Comparison of ENCODE assay signal across 9 mouse cellular contexts in genomic region chr7:141525580-141525925, GRCm38 (mm10). TPM values are rescaled to one million over a fixed set of nuclear protein-coding genes. Genes with fewer than 3 reads are reported as not detected.
A peak's percentile ranks its signal among the peaks of the same experiment; 100 is the strongest.
DNase-seq lines count a peak whose midpoint lies in the region; ATAC-seq and TF ChIP-seq lines count a peak whose summit lies in the region.
"Had no signal": no experiment of that assay in that cellular context is flagged by ENCODE, and none has a peak within 500 bp of the region (broad histone marks: within the 10 kb centered on the region; RNA-seq: fewer than 3 reads in every experiment).

No protein-coding gene starts in this region.

- no peak overlapping the region for H3K9ac ChIP-seq in lung, embryonic 16.5 days (ENCODE audit: low read length)
- no peak overlapping the region for H3K9ac ChIP-seq in hindbrain, embryonic 15.5 days
- H3K9ac ChIP-seq: lung, embryonic 15.5 days had no signal

- WGBS in lung, embryonic 16.5 days = 75% methylated on average over 4 of the region's 4 CpGs
- 87% methylated on average over 4 of the region's 4 CpGs for WGBS in hindbrain, embryonic 15.5 days
- WGBS in olfactory bulb, adult 2 months = 33% methylated on average over 4 of the region's 4 CpGs

- TF ChIP-seq CTCF in olfactory bulb, adult 2 months (IDR thresholded peaks at IDR 0.05; ENCODE audit: insufficient read depth, low read depth, low read length) = no peak

- TF ChIP-seq POLR2A in olfactory bulb, adult 2 months (IDR thresholded peaks at IDR 0.05; ENCODE audit: insufficient read depth, low read depth, low read length) = no peak

- H3K36me3 ChIP-seq in lung, embryonic 16.5 days (ENCODE audit: control insufficient read depth, insufficient read depth, low read length) = 0 out of 2 replicates have a peak, but pooled peaks cover 3% of the 10 kb centered on the region
- H3K36me3 ChIP-seq in hindbrain, embryonic 15.5 days = peaks cover 22% of the 10 kb centered on the region

- no peaks in the 10 kb centered on the region for H3K4me1 ChIP-seq in lung, embryonic 16.5 days (replicated peaks; ENCODE audit: control insufficient read depth, insufficient read depth, low read length)
- H3K4me1 ChIP-seq in hindbrain, embryonic 15.5 days (replicated peaks) = no peaks in the 10 kb centered on the region
- peaks cover 13% of the 10 kb centered on the region for H3K4me1 ChIP-seq in olfactory bulb, adult 2 months (ENCODE audit: control insufficient read depth, insufficient read depth, low read length)
- H3K4me1 ChIP-seq: lung, embryonic 15.5 days had no signal

- no peaks in the 10 kb centered on the region for H3K27me3 ChIP-seq in lung, embryonic 16.5 days (ENCODE audit: control insufficient read depth, insufficient read depth, low read depth, low read length)
- no peaks in the 10 kb centered on the region for H3K27me3 ChIP-seq in hindbrain, embryonic 15.5 days
- H3K27me3 ChIP-seq: lung, embryonic 15.5 days had no signal

- H3K27ac ChIP-seq in lung, embryonic 16.5 days (ENCODE audit: low read length) = no peak overlapping the region
- H3K27ac ChIP-seq in hindbrain, embryonic 15.5 days (replicated peaks) = no peak overlapping the region
- H3K27ac ChIP-seq in olfactory bulb, adult 2 months (ENCODE audit: insufficient read depth, low read depth, low read length) = peak overlapping the region; percentile 64
- H3K27ac ChIP-seq: lung, embryonic 15.5 days had no signal

- no peak overlapping the region for H3K4me2 ChIP-seq in lung, embryonic 16.5 days (ENCODE audit: low read depth, low read length)
- no peak overlapping the region for H3K4me2 ChIP-seq in hindbrain, embryonic 15.5 days
- H3K4me2 ChIP-seq: lung, embryonic 15.5 days had no signal

- no peak overlapping the region for H3K4me3 ChIP-seq in lung, embryonic 16.5 days (ENCODE audit: low read length)
- H3K4me3 ChIP-seq in hindbrain, embryonic 15.5 days = no peak overlapping the region
- H3K4me3 ChIP-seq in olfactory bulb, adult 2 months (ENCODE audit: insufficient read depth, low read depth, low read length) = no peak overlapping the region
- H3K4me3 ChIP-seq: erythroblast, embryonic 14.5 days; lung, embryonic 15.5 days had no signal

- DNase-seq in frontal cortex, adult 2 months (ENCODE audit: extremely low spot score in 1 of 2, low spot score in 1 of 2) = no peak
- no peak for DNase-seq in lung, postnatal 36 days
- DNase-seq in T-cell, adult 2 months (ENCODE audit: low spot score) = no peak

- peak; percentile 25; the same call in 1 of the 2 replicates for ATAC-seq in frontal cortex, adult (ENCODE audit: low TSS enrichment)
- 0 out of 2 replicates have a peak, but pooled peaks have one; percentile 12 for ATAC-seq in lung, embryonic 16.5 days (ENCODE audit: low read depth)
- ATAC-seq in hindbrain, embryonic 15.5 days (ENCODE audit: low FRiP score, low read depth) = peak; percentile 43; the same call in 1 of the 2 replicates

- H3K9me3 ChIP-seq in lung, embryonic 16.5 days (ENCODE audit: control insufficient read depth, low read length) = no peaks in the 10 kb centered on the region
- no peaks in the 10 kb centered on the region for H3K9me3 ChIP-seq in hindbrain, embryonic 15.5 days
- H3K9me3 ChIP-seq: lung, embryonic 15.5 days had no signal

RNA-seq across cellular contexts. Expression of gene Chid1, which starts 14.1 kb away (rescaled TPM):
- 35.8 and 46.7 TPM in 2 replicates for polyA plus RNA-seq in frontal cortex, adult 2 months (2012; rRNA removed)
- polyA plus RNA-seq in lung, embryonic 16.5 days (2015; fragmentation: Nextera tagmentation; extraction: Ambion mirVana) = 41.8 and 41.9 TPM in 2 replicates
- 48.2 and 49.0 TPM in 2 replicates for polyA plus RNA-seq in hindbrain, embryonic 15.5 days (2015; fragmentation: Nextera tagmentation; extraction: Ambion mirVana)
- polyA plus RNA-seq in olfactory bulb, adult 2 months (2012; ENCODE audit: insufficient read depth, insufficient read length, low replicate concordance, missing spikeins) = not detected in 2 replicates

RNA-seq across cellular contexts. Expression of gene Ap2a2, which starts 36.4 kb away (rescaled TPM):
- polyA plus RNA-seq in frontal cortex, adult 2 months (2012; rRNA removed) = 94.5 and 96.8 TPM in 2 replicates
- polyA plus RNA-seq in lung, embryonic 16.5 days (2015; fragmentation: Nextera tagmentation; extraction: Ambion mirVana) = 68.3 and 69.1 TPM in 2 replicates
- polyA plus RNA-seq in hindbrain, embryonic 15.5 days (2015; fragmentation: Nextera tagmentation; extraction: Ambion mirVana) = 116 and 125 TPM in 2 replicates
- polyA plus RNA-seq in olfactory bulb, adult 2 months (2012; ENCODE audit: insufficient read depth, insufficient read length, low replicate concordance, missing spikeins) = not detected in 2 replicates

RNA-seq across cellular contexts. Expression of gene Tspan4, which starts 50.5 kb away (rescaled TPM):
- 38.7 and 40.9 TPM in 2 replicates for polyA plus RNA-seq in frontal cortex, adult 2 months (2012; rRNA removed)
- polyA plus RNA-seq in lung, embryonic 16.5 days (2015; fragmentation: Nextera tagmentation; extraction: Ambion mirVana) = 88.3 and 91.2 TPM in 2 replicates
- 63.2 and 66.7 TPM in 2 replicates for polyA plus RNA-seq in hindbrain, embryonic 15.5 days (2015; fragmentation: Nextera tagmentation; extraction: Ambion mirVana)
- not detected in 2 replicates for polyA plus RNA-seq in olfactory bulb, adult 2 months (2012; ENCODE audit: insufficient read depth, insufficient read length, low replicate concordance, missing spikeins)

RNA-seq across cellular contexts. Expression of gene Polr2l, which starts 50.6 kb away (rescaled TPM):
- 41.5 and 47.6 TPM in 2 replicates for polyA plus RNA-seq in frontal cortex, adult 2 months (2012; rRNA removed)
- 59.9 and 61.3 TPM in 2 replicates for polyA plus RNA-seq in lung, embryonic 16.5 days (2015; fragmentation: Nextera tagmentation; extraction: Ambion mirVana)
- 85.9 and 86.2 TPM in 2 replicates for polyA plus RNA-seq in hindbrain, embryonic 15.5 days (2015; fragmentation: Nextera tagmentation; extraction: Ambion mirVana)
- not detected in 2 replicates for polyA plus RNA-seq in olfactory bulb, adult 2 months (2012; ENCODE audit: insufficient read depth, insufficient read length, low replicate concordance, missing spikeins)

RNA-seq across cellular contexts. Expression of gene Cd151, which starts 58.4 kb away (rescaled TPM):
- polyA plus RNA-seq in frontal cortex, adult 2 months (2012; rRNA removed) = 61.0 and 61.7 TPM in 2 replicates
- 36.4 and 39.3 TPM in 2 replicates for polyA plus RNA-seq in lung, embryonic 16.5 days (2015; fragmentation: Nextera tagmentation; extraction: Ambion mirVana)
- 20.6 and 20.7 TPM in 2 replicates for polyA plus RNA-seq in hindbrain, embryonic 15.5 days (2015; fragmentation: Nextera tagmentation; extraction: Ambion mirVana)
- polyA plus RNA-seq in olfactory bulb, adult 2 months (2012; ENCODE audit: insufficient read depth, insufficient read length, low replicate concordance, missing spikeins) = not detected in 2 replicates

Comparison
In these comparisons a context has a peak if more than half of its experiments do, and no peak if none do; other contexts are left out.
1. RNA of gene Tspan4, which starts 50.5 kb away (polyA plus RNA-seq): 88.3 to 91.2 TPM in lung, embryonic 16.5 days, 63.2 to 66.7 TPM in hindbrain, embryonic 15.5 days and 38.7 to 40.9 TPM in frontal cortex, adult 2 months; not detected in olfactory bulb, adult 2 months; every median in the first group is over 10 times any median in the second.
2. Peak in every context shown above with its lines, with median percentiles within 50 percentile points of each other: ATAC-seq.